Mouse (Mus musculus) embryo, embryonic 10 days (tissue): ENCODE data around the gene 4930404H24Rik.
"Not testable (repeated sequence)": the region's sequence is repeated elsewhere in the genome, so short reads cannot be mapped to it uniquely, and the experiment has no call there.

ENCODE experiments used
- DNase-seq: peaks from one replicate; pipeline ENCODE4 v3.0.0-alpha.2; 2015; ENCODE audit warnings: low spot score

Gene 4930404H24Rik

GRCm38 (mm10) chr2:153478583-153478982, 14.0 kb upstream of the 4930404H24Rik start:
- peak; percentile 88 for DNase-seq

- no peak for DNase-seq
Measured at GRCm38 (mm10) chr2:153479486-153479885, 13.1 kb upstream of the 4930404H24Rik start.

GRCm38 (mm10) chr2:153481108-153481860, 11.3 kb upstream of the 4930404H24Rik start:
- DNase-seq, result no peak

- no peak for DNase-seq
Measured at GRCm38 (mm10) chr2:153481861-153482120, 10.8 kb upstream of the 4930404H24Rik start.

GRCm38 (mm10) chr2:153483118-153483983, 9.2 kb upstream of the 4930404H24Rik start:
- peak; percentile 55 for DNase-seq

GRCm38 (mm10) chr2:153484071-153484470, 8.5 kb upstream of the 4930404H24Rik start:
- no peak for DNase-seq

- no peak for DNase-seq
Measured at GRCm38 (mm10) chr2:153490116-153490515, 2.5 kb upstream of the 4930404H24Rik start.

- no peak for DNase-seq
Measured at GRCm38 (mm10) chr2:153490940-153491339, 1.6 kb upstream of the 4930404H24Rik start.

GRCm38 (mm10) chr2:153491512-153492178, 945 bp upstream of the 4930404H24Rik start:
- DNase-seq, result no peak

GRCm38 (mm10) chr2:153492179-153492517, 442 bp upstream of the 4930404H24Rik start:
- DNase-seq, result no peak

GRCm38 (mm10) chr2:153493393-153493731, 772 bp downstream of the 4930404H24Rik start:
- no peak for DNase-seq

- DNase-seq, result peak; percentile 77
Measured at GRCm38 (mm10) chr2:153493781-153494292, 1.2 kb downstream of the 4930404H24Rik start.

GRCm38 (mm10) chr2:153494293-153494811, 1.8 kb downstream of the 4930404H24Rik start:
- DNase-seq, result peak; percentile 48

- not testable (repeated sequence) for DNase-seq
Measured at GRCm38 (mm10) chr2:153495391-153495790, 2.8 kb downstream of the 4930404H24Rik start.

- DNase-seq, result no peak
Measured at GRCm38 (mm10) chr2:153495818-153496217, 3.2 kb downstream of the 4930404H24Rik start.

GRCm38 (mm10) chr2:153496301-153496700, 3.7 kb downstream of the 4930404H24Rik start:
- DNase-seq, result no peak

GRCm38 (mm10) chr2:153496898-153497297, 4.3 kb downstream of the 4930404H24Rik start:
- DNase-seq, result peak; percentile 66

- peak; percentile 71 for DNase-seq
Measured at GRCm38 (mm10) chr2:153499154-153499553, 6.6 kb downstream of the 4930404H24Rik start.

- no peak for DNase-seq
Measured at GRCm38 (mm10) chr2:153506385-153506784, 13.8 kb downstream of the 4930404H24Rik start.

- DNase-seq, result no peak
Measured at GRCm38 (mm10) chr2:153507969-153508368, 15.4 kb downstream of the 4930404H24Rik start.

- no peak for DNase-seq
Measured at GRCm38 (mm10) chr2:153508405-153508804, 15.8 kb downstream of the 4930404H24Rik start.
